Mouse (Mus musculus): ENCODE data around the gene Scml4. TPM values are rescaled to one million over a fixed set of nuclear protein-coding genes. Genes with fewer than 3 reads are reported as not detected.

Scml4 gene
- polyA plus RNA-seq, 1 experiment: not detected

- Histone ChIP-seq H3K4me1 (ENCODE audit: control insufficient read depth) (no peaks in the 10 kb centered on the region), H3K4me3 (replicated peaks) (no peak overlapping the region), H3K27me3 (ENCODE audit: control insufficient read depth) (no peaks in the 10 kb centered on the region; the same call in 1 of the 2 replicates), H3K9me3 (ENCODE audit: control insufficient read depth, low read length) (no peaks in the 10 kb centered on the region), H3K36me3 (ENCODE audit: control insufficient read depth) (no peaks in the 10 kb centered on the region)
- TF ChIP-seq TAL1 (IDR thresholded peaks at IDR 0.05; ENCODE audit: low read length) (no peak), GATA1 (IDR thresholded peaks at IDR 0.05; ENCODE audit: low read length) (no peak)
Measured at GRCm38 (mm10) chr10:42869467-42869866, 9.3 kb downstream of the Scml4 start.

GRCm38 (mm10) chr10:42872269-42873010 lies 12.3 kb downstream of the Scml4 start:
- no peaks in the 10 kb centered on the region for H3K27me3 ChIP-seq (ENCODE audit: control insufficient read depth)
- no peaks in the 10 kb centered on the region for H3K36me3 ChIP-seq (ENCODE audit: control insufficient read depth)
- H3K9me3 ChIP-seq (ENCODE audit: control insufficient read depth, low read length): no peaks in the 10 kb centered on the region
- no peaks in the 10 kb centered on the region for H3K4me1 ChIP-seq (ENCODE audit: control insufficient read depth)
- H3K4me3 ChIP-seq (replicated peaks): no peak overlapping the region
- TF ChIP-seq GATA1 (IDR thresholded peaks at IDR 0.05; ENCODE audit: low read length) (no peak), TAL1 (IDR thresholded peaks at IDR 0.05; ENCODE audit: low read length) (no peak)

- no peaks in the 10 kb centered on the region for H3K27me3 ChIP-seq (ENCODE audit: control insufficient read depth)
- no peaks in the 10 kb centered on the region for H3K36me3 ChIP-seq (ENCODE audit: control insufficient read depth)
- no peak for TF ChIP-seq GATA1 (IDR thresholded peaks at IDR 0.05; ENCODE audit: low read length)
- TF ChIP-seq TAL1 (IDR thresholded peaks at IDR 0.05; ENCODE audit: low read length): no peak
- H3K4me1 ChIP-seq (ENCODE audit: control insufficient read depth): no peaks in the 10 kb centered on the region
- no peaks in the 10 kb centered on the region for H3K9me3 ChIP-seq (ENCODE audit: control insufficient read depth, low read length)
- no peak overlapping the region for H3K4me3 ChIP-seq (replicated peaks)
Measured at GRCm38 (mm10) chr10:42873077-42873595, 13.0 kb downstream of the Scml4 start.

GRCm38 (mm10) chr10:42876172-42876571 lies 16.0 kb downstream of the Scml4 start:
- TF ChIP-seq GATA1 (IDR thresholded peaks at IDR 0.05; ENCODE audit: low read length) (no peak), TAL1 (IDR thresholded peaks at IDR 0.05; ENCODE audit: low read length) (no peak)
- H3K9me3 ChIP-seq (ENCODE audit: control insufficient read depth, low read length): no peaks in the 10 kb centered on the region
- H3K27me3 ChIP-seq (ENCODE audit: control insufficient read depth): no peaks in the 10 kb centered on the region
- no peaks in the 10 kb centered on the region for H3K36me3 ChIP-seq (ENCODE audit: control insufficient read depth)
- H3K4me3 ChIP-seq (replicated peaks): no peak overlapping the region
- H3K4me1 ChIP-seq (ENCODE audit: control insufficient read depth): no peaks in the 10 kb centered on the region

GRCm38 (mm10) chr10:42879269-42879681 lies 19.1 kb downstream of the Scml4 start:
- TF ChIP-seq GATA1 (IDR thresholded peaks at IDR 0.05; ENCODE audit: low read length) (no peak), TAL1 (IDR thresholded peaks at IDR 0.05; ENCODE audit: low read length) (no peak)
- Histone ChIP-seq H3K4me3 (replicated peaks) (no peak overlapping the region), H3K27me3 (ENCODE audit: control insufficient read depth) (no peaks in the 10 kb centered on the region), H3K4me1 (ENCODE audit: control insufficient read depth) (no peaks in the 10 kb centered on the region), H3K36me3 (ENCODE audit: control insufficient read depth) (no peaks in the 10 kb centered on the region), H3K9me3 (ENCODE audit: control insufficient read depth, low read length) (no peaks in the 10 kb centered on the region)

- H3K9me3 ChIP-seq (ENCODE audit: control insufficient read depth, low read length): no peaks in the 10 kb centered on the region
- no peaks in the 10 kb centered on the region for H3K36me3 ChIP-seq (ENCODE audit: control insufficient read depth)
- H3K4me1 ChIP-seq (ENCODE audit: control insufficient read depth): no peaks in the 10 kb centered on the region
- TF ChIP-seq TAL1 (IDR thresholded peaks at IDR 0.05; ENCODE audit: low read length) (no peak), GATA1 (IDR thresholded peaks at IDR 0.05; ENCODE audit: low read length) (no peak)
- no peaks in the 10 kb centered on the region for H3K27me3 ChIP-seq (ENCODE audit: control insufficient read depth)
- H3K4me3 ChIP-seq (replicated peaks): no peak overlapping the region
Measured at GRCm38 (mm10) chr10:42879682-42880081, 19.5 kb downstream of the Scml4 start.

- Histone ChIP-seq H3K4me1 (ENCODE audit: control insufficient read depth) (no peaks in the 10 kb centered on the region), H3K36me3 (ENCODE audit: control insufficient read depth) (no peaks in the 10 kb centered on the region), H3K4me3 (replicated peaks) (no peak overlapping the region), H3K9me3 (ENCODE audit: control insufficient read depth, low read length) (no peaks in the 10 kb centered on the region), H3K27me3 (ENCODE audit: control insufficient read depth) (no peaks in the 10 kb centered on the region)
- TF ChIP-seq TAL1 (IDR thresholded peaks at IDR 0.05; ENCODE audit: low read length) (no peak), GATA1 (IDR thresholded peaks at IDR 0.05; ENCODE audit: low read length) (no peak)
Measured at GRCm38 (mm10) chr10:42887040-42887439, 26.9 kb downstream of the Scml4 start.

- H3K27me3 ChIP-seq (ENCODE audit: control insufficient read depth): no peaks in the 10 kb centered on the region
- no peaks in the 10 kb centered on the region for H3K9me3 ChIP-seq (ENCODE audit: control insufficient read depth, low read length)
- no peak for TF ChIP-seq GATA1 (IDR thresholded peaks at IDR 0.05; ENCODE audit: low read length)
- TF ChIP-seq TAL1 (IDR thresholded peaks at IDR 0.05; ENCODE audit: low read length): no peak
- H3K36me3 ChIP-seq (ENCODE audit: control insufficient read depth): no peaks in the 10 kb centered on the region
- no peaks in the 10 kb centered on the region for H3K4me1 ChIP-seq (ENCODE audit: control insufficient read depth)
- H3K4me3 ChIP-seq (replicated peaks): no peak overlapping the region
Measured at GRCm38 (mm10) chr10:42888241-42888640, 28.1 kb downstream of the Scml4 start.

GRCm38 (mm10) chr10:42890365-42890764 lies 30.2 kb downstream of the Scml4 start:
- Histone ChIP-seq H3K27me3 (ENCODE audit: control insufficient read depth) (no peaks in the 10 kb centered on the region), H3K4me1 (ENCODE audit: control insufficient read depth) (no peaks in the 10 kb centered on the region), H3K9me3 (ENCODE audit: control insufficient read depth, low read length) (no peaks in the 10 kb centered on the region), H3K36me3 (ENCODE audit: control insufficient read depth) (no peaks in the 10 kb centered on the region), H3K4me3 (replicated peaks) (no peak overlapping the region)
- TF ChIP-seq TAL1 (IDR thresholded peaks at IDR 0.05; ENCODE audit: low read length) (no peak), GATA1 (IDR thresholded peaks at IDR 0.05; ENCODE audit: low read length) (no peak)

Data from erythroblast, embryonic 14.5 days (primary cell).